Mouse (Mus musculus): ENCODE measurements around the gene Vwf. TPM values are rescaled to one million over a fixed set of nuclear protein-coding genes. Genes with fewer than 3 reads are reported as not detected.

Vwf gene
- polyA plus RNA-seq, 1 experiment from 2014 or later, result 12.0 TPM

- no peak overlapping the region for H3K9ac ChIP-seq
- no peaks in the 10 kb centered on the region for H3K4me1 ChIP-seq (replicated peaks)
- H3K4me3 ChIP-seq (replicated peaks), result no peak overlapping the region
- H3K27ac ChIP-seq, result no peak overlapping the region
- no peak overlapping the region for H3K4me2 ChIP-seq (replicated peaks)
- H3K36me3 ChIP-seq, result no peaks in the 10 kb centered on the region
- WGBS, result 81% methylated on average over 6 of the region's 6 CpGs
- no peaks in the 10 kb centered on the region for H3K9me3 ChIP-seq
- no peak for ATAC-seq
- no peaks in the 10 kb centered on the region for H3K27me3 ChIP-seq (replicated peaks)
These were observed 182.9 kb downstream of the Vwf start for GRCm38 (mm10) chr6:125729471-125729870.

DNA sequence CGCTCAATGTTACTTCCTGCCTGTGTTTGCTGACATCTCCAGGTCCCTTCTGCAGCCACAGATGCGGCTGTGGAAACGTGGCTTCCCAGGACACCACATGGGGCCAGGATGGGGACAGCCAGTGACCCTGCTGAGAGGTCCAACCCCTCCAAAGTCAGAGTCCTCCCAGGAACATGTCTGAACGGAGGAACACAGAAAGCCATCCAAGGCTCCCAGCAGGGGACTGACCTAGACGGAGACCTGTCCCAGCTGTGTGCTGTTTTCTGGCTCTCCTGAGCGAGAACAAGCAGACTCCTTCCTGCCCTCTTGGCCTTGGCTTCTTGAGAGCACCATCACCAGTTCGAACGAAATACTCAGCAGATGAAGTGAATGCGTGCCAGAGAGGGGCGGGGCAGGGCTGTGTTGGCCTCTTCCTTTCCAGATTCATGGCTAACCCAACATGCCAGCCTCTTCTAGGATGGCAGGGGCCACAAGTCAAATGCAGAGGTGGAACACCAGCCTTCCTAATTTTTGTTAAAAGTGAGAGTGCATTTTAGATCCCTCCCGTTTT lies 183.5 kb downstream of the Vwf start:
- H3K27ac ChIP-seq, result no peak overlapping the region
- WGBS, result 61% methylated on average over 11 of the region's 11 CpGs
- ATAC-seq, result no peak

More for the DNA sequence above, 183.5 kb downstream of the Vwf start:
- no peaks in the 10 kb centered on the region for H3K36me3 ChIP-seq
- no peak overlapping the region for H3K9ac ChIP-seq
- H3K9me3 ChIP-seq, result no peaks in the 10 kb centered on the region
- no peak overlapping the region for H3K4me3 ChIP-seq (replicated peaks)
- no peaks in the 10 kb centered on the region for H3K27me3 ChIP-seq (replicated peaks)
- H3K4me1 ChIP-seq (replicated peaks), result no peaks in the 10 kb centered on the region
- H3K4me2 ChIP-seq (replicated peaks), result no peak overlapping the region

Other genes starting within 250 kb of the Vwf start
- gene Ltbr, start 232.9 kb upstream of the Vwf start, polyA plus RNA-seq (2015; fragmentation: Nextera tagmentation; extraction: Ambion mirVana), result 78.6 and 83.8 TPM in 2 replicates
- gene Scnn1a, start 226.1 kb upstream of the Vwf start, polyA plus RNA-seq (2015; fragmentation: Nextera tagmentation; extraction: Ambion mirVana), result 2.6 and 3.3 TPM in 2 replicates
- 69.1 and 71.4 TPM in 2 replicates for gene Tnfrsf1a, start 197.4 kb upstream of the Vwf start, polyA plus RNA-seq (2015; fragmentation: Nextera tagmentation; extraction: Ambion mirVana)
- gene Plekhg6, start 166.0 kb upstream of the Vwf start, polyA plus RNA-seq (2015; fragmentation: Nextera tagmentation; extraction: Ambion mirVana), result 7.3 and 8.9 TPM in 2 replicates
- gene Cd9, start 52.0 kb upstream of the Vwf start, polyA plus RNA-seq (2015; fragmentation: Nextera tagmentation; extraction: Ambion mirVana), result 160 and 171 TPM in 2 replicates
- gene Ano2, start 143.6 kb downstream of the Vwf start, polyA plus RNA-seq (2015; fragmentation: Nextera tagmentation; extraction: Ambion mirVana), result 0.82 and 1.0 TPM in 2 replicates